Mouse (Mus musculus) liver, postnatal 0 days (tissue): ENCODE data around the gene Hexim1. TPM values are rescaled to one million over a fixed set of nuclear protein-coding genes. Genes with fewer than 3 reads are reported as not detected.

Source experiments
- ATAC-seq: fragments of 200-750 bp; cut with Nextera tagmentation; 2 replicates; pipeline ENCODE4 v1.8.0; 2017; ENCODE audit warnings: mild to moderate bottlenecking, moderate library complexity
- DNase-seq: peaks from one replicate; pipeline ENCODE4 v3.0.0-alpha.2; 2016
- H3K27ac ChIP-seq: fragments of 300-500 bp; sonication (generic); 2 replicates; pipeline ENCODE4 v1.5.1; 2014; ENCODE audit warnings: antibody characterized with exemption, moderate library complexity, mild to moderate bottlenecking, low read depth
- H3K27me3 ChIP-seq: fragments of 300-500 bp; sonication (generic); 2 replicates; pipeline ENCODE4 v1.6.1; 2014; ENCODE audit warnings: low read length, control low read depth, mixed read lengths; ENCODE audit not compliant: insufficient read depth
- H3K36me3 ChIP-seq: fragments of 300-500 bp; sonication (generic); replicated peaks from 2 replicates; pipeline ENCODE4 v1.6.1; 2014; ENCODE audit warnings: mild to moderate bottlenecking, control low read depth, low read length, moderate library complexity, mixed read lengths; ENCODE audit not compliant: insufficient read depth
- H3K4me1 ChIP-seq: fragments of 300-500 bp; sonication (generic); 2 replicates; pipeline ENCODE4 v1.6.1; 2014; ENCODE audit warnings: antibody characterized with exemption, mild to moderate bottlenecking, control low read depth; ENCODE audit not compliant: insufficient read depth
- H3K4me2 ChIP-seq: fragments of 300-500 bp; sonication (generic); 2 replicates; pipeline ENCODE4 v1.6.1; 2014; ENCODE audit warnings: low read depth, mild to moderate bottlenecking, low read length, moderate library complexity, mixed read lengths
- H3K4me3 ChIP-seq: fragments of 300-500 bp; sonication (generic); 2 replicates; pipeline ENCODE4 v1.5.1; 2014; ENCODE audit warnings: low read depth, low read length
- H3K9ac ChIP-seq: fragments of 300-500 bp; sonication (generic); replicated peaks from 2 replicates; pipeline ENCODE4 v1.6.1; 2014; ENCODE audit warnings: mild to moderate bottlenecking, moderate library complexity
- H3K9me3 ChIP-seq: fragments of 300-500 bp; sonication (generic); 2 replicates; pipeline ENCODE4 v1.6.1; 2016; ENCODE audit warnings: mild to moderate bottlenecking, control low read depth, low read length, mixed read lengths
- CTCF ChIP-seq: sonication (generic); IDR thresholded peaks from 2 replicates; pipeline ENCODE4 v1.5.1; 2016; ENCODE audit warnings: antibody characterized with exemption, low read depth
- EP300 ChIP-seq: IDR thresholded peaks from 2 replicates; pipeline ENCODE4 v1.6.1; 2016; ENCODE audit warnings: antibody characterized with exemption, low read depth, mild to moderate bottlenecking
- WGBS: fragments of 180-500 bp; shearing (Covaris S2); extraction: QIAGEN DNeasy Blood & Tissue Kit; methylation state at CpG from one replicate; pipeline ENCODE4 v1.1.7; 2014; ENCODE audit not compliant: insufficient replicate concordance; 5-methylcytosine and 5-hydroxymethylcytosine counted together
- polyA plus RNA-seq: library from polyadenylated mRNA; unstranded; fragments of >200 nt; fragmentation: Nextera tagmentation; extraction: Ambion mirVana; gene quantifications from 2 replicates; pipeline ENCODE4 v1.2.1, GENCODE M21; 2015

Hexim1 gene
- polyA plus RNA-seq, 1 experiment from 2014 or later = 2.7 TPM

DNA sequence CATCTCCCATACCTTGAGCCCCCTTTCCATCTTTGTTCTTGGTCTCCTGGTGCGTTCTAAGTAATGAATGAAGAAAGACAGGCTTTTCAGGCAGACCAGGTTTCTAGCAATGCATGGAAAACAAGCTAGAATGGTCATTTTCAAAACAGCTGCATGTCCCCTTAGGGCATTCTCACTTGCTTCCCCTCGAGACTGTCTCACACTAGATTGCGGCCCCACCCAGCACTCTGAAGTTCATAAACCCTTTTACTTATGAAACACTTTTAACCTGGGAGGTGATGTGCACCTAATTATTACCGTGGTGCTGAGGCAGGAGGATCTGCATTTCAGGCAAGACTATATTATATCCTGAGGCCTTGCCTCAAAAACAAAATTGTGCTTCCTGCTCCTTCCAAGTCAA, 2.3 kb upstream of the Hexim1 start:
- TF ChIP-seq EP300 = no peak
- TF ChIP-seq CTCF = no peak
- H3K4me2 ChIP-seq = no peak overlapping the region
- H3K9me3 ChIP-seq = no peaks in the 10 kb centered on the region
- no peaks in the 10 kb centered on the region; the same call in 1 of the 2 replicates for H3K36me3 ChIP-seq
- WGBS = 82% methylated on average over 4 of the region's 4 CpGs
- DNase-seq (no peak), ATAC-seq (no peak)
- H3K27me3 ChIP-seq = no peaks in the 10 kb centered on the region
- H3K4me3 ChIP-seq = no peak overlapping the region
- no peak overlapping the region for H3K27ac ChIP-seq
- H3K9ac ChIP-seq = no peak overlapping the region
- H3K4me1 ChIP-seq = peaks cover 35% of the 10 kb centered on the region

- Histone ChIP-seq H3K9ac (peak overlapping the region; percentile 67), H3K4me1 (peaks cover 38% of the 10 kb centered on the region)
- DNase-seq = no peak
These were observed 1.6 kb upstream of the Hexim1 start for GRCm38 (mm10) chr11:103114270-103114943.

DNA sequence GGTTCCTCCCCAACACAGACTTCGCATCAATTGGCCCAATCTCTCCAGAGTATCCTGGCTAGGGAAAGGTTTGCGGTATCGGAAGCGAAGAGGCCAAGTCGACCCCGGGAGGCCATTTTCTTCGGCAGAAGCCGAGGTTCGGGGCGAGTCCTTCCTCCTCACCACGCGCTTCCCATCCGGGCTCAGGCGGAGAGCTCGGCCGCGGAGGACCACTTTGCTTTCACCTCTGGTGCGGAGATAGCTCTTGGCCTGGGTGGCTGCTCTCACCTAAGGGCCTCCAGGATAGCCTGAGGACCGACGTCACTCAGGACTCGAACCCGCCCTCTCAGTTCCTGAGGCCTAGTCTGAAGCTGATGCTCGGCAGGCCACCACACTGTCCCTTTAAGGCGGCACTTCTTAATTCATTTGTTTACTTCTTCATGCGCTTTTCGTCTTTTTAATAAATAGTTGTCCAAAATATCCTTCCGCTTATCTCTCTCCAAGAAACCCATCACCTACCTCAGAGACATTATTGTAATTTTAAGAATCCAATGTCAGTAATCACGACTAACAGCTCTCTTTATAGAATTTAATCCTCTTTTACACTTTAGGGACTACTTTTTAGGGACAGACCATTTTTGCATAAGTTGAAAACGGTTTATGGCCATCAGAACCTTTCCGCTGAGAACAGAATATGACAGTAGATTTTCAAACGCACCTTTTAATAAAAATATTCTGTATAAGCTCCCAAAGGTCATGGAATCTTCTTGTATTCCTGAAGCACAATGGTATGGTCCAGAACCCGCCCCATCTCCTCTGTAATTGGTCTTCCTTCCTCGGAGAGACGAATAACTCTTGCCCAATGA, 646 bp upstream of the Hexim1 start:
- peak overlapping the region; percentile 67 for H3K9ac ChIP-seq
- peaks cover 38% of the 10 kb centered on the region for H3K4me1 ChIP-seq
- 1% methylated on average over 34 of the region's 34 CpGs for WGBS
- H3K4me3 ChIP-seq = peak overlapping the region; percentile 49
- no peaks in the 10 kb centered on the region for H3K36me3 ChIP-seq
- no peaks in the 10 kb centered on the region for H3K9me3 ChIP-seq
- DNase-seq (peak; percentile 81), ATAC-seq (peak; percentile 59)
- H3K27me3 ChIP-seq = no peaks in the 10 kb centered on the region
- peak overlapping the region; percentile 87 for H3K27ac ChIP-seq
- H3K4me2 ChIP-seq = peak overlapping the region; percentile 82
- TF ChIP-seq CTCF (no peak), EP300 (peak; percentile 89)

More at GRCm38 (mm10) chr11:103114270-103114943, 1.6 kb upstream of the Hexim1 start:
- H3K27ac ChIP-seq = peak overlapping the region; percentile 87
- peak overlapping the region; percentile 49 for H3K4me3 ChIP-seq
- peak overlapping the region; percentile 82 for H3K4me2 ChIP-seq
- no peaks in the 10 kb centered on the region for H3K27me3 ChIP-seq
- 79% methylated on average over 11 of the region's 11 CpGs for WGBS
- no peak for TF ChIP-seq EP300
- no peak for TF ChIP-seq CTCF
- no peak for ATAC-seq
- no peaks in the 10 kb centered on the region; the same call in 1 of the 2 replicates for H3K36me3 ChIP-seq
- H3K9me3 ChIP-seq = no peaks in the 10 kb centered on the region

- Histone ChIP-seq H3K27ac (peak overlapping the region; percentile 82), H3K4me1 (peaks cover 31% of the 10 kb centered on the region), H3K4me3 (peak overlapping the region; percentile 63), H3K27me3 (no peaks in the 10 kb centered on the region), H3K9ac (peak overlapping the region; percentile 63), H3K36me3 (no peaks in the 10 kb centered on the region), H3K9me3 (no peaks in the 10 kb centered on the region), H3K4me2 (peak overlapping the region; percentile 87)
- peak; percentile 82 for DNase-seq
- under 1% methylated on average over 35 of the region's 35 CpGs for WGBS
- TF ChIP-seq EP300 (no peak), CTCF (peak; percentile 89)
- no peak for ATAC-seq
These were observed 1.0 kb downstream of the Hexim1 start for GRCm38 (mm10) chr11:103116959-103117590.

GRCm38 (mm10) chr11:103117591-103118009, 1.6 kb downstream of the Hexim1 start:
- ATAC-seq = no peak
- Histone ChIP-seq H3K4me2 (peak overlapping the region; percentile 87), H3K4me3 (peak overlapping the region; percentile 63), H3K9me3 (no peaks in the 10 kb centered on the region), H3K4me1 (peaks cover 26% of the 10 kb centered on the region), H3K27me3 (no peaks in the 10 kb centered on the region), H3K27ac (peak overlapping the region; percentile 82), H3K36me3 (no peaks in the 10 kb centered on the region), H3K9ac (peak overlapping the region; percentile 63)
- TF ChIP-seq CTCF (no peak), EP300 (no peak)
- under 1% methylated on average over 38 of the region's 38 CpGs for WGBS
- DNase-seq = no peak

DNA sequence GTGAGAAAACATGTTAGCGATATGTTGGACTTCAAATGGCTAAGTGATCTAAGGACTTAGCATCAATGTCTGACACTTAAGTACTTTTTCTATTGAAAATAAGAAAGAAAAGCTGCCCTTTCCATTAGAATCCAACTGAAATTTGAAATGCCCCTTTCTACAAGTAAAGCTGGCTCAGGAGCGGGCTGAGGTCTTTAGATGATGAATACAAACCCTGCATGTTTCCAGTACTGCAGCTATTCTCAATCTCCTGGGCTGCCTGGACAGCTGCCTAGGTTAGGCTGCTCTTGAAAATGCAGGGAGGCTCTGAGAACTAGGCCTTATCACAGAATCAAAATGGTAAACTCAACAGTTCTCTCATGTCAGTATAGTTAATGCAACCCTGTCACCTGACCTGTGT, 2.8 kb downstream of the Hexim1 start:
- peaks cover 24% of the 10 kb centered on the region for H3K4me1 ChIP-seq
- no peak for TF ChIP-seq EP300
- no peak overlapping the region for H3K4me3 ChIP-seq
- no peaks in the 10 kb centered on the region for H3K9me3 ChIP-seq
- H3K27me3 ChIP-seq = no peaks in the 10 kb centered on the region
- H3K36me3 ChIP-seq = no peaks in the 10 kb centered on the region
- 84% methylated on average over 2 of the region's 2 CpGs for WGBS
- H3K27ac ChIP-seq = no peak overlapping the region
- DNase-seq = no peak
- peak overlapping the region; percentile 87 for H3K4me2 ChIP-seq
- no peak overlapping the region for H3K9ac ChIP-seq
- ATAC-seq = no peak
